Mouse (Mus musculus): ENCODE measurements around the gene Hsf2bp. TPM values are rescaled to one million over a fixed set of nuclear protein-coding genes. Genes with fewer than 3 reads are reported as not detected.

The Hsf2bp gene
- total and polyA plus RNA-seq, 3 experiments = 0.34 to 1.0 (median 0.75) TPM

GRCm38 (mm10) chr17:31915756-31916460 lies 120.2 kb downstream of the Hsf2bp start:
- Histone ChIP-seq H3K9me3 (replicated peaks; ENCODE audit: low read length) (no peaks in the 10 kb centered on the region), H3K4me3 (replicated peaks in 1 of 3; ENCODE audit: low read depth in 2 of 3, low read length in 2 of 3, poor library complexity in 1 of 3) (no peak overlapping the region), H3K79me2 (replicated peaks; ENCODE audit: control insufficient read depth, extremely low read depth, insufficient read depth, poor library complexity, severe bottlenecking) (no peaks in the 10 kb centered on the region), H3K4me2 (ENCODE audit: insufficient read depth, low read depth, poor library complexity, severe bottlenecking) (no peak overlapping the region), H3K4me1 (ENCODE audit: control insufficient read depth in 1 of 2, insufficient read depth in 2 of 2) (peaks cover 22 to 42% of the 10 kb centered on the region in 2 experiments), H3K27me3 (replicated peaks) (no peaks in the 10 kb centered on the region), H3K36me3 (replicated peaks in 1 of 2; ENCODE audit: control insufficient read depth in 1 of 2, insufficient read depth in 1 of 2, low read length in 1 of 2) (peaks cover 0 to 3% of the 10 kb centered on the region in 2 experiments), H3K27ac (ENCODE audit: insufficient read depth, low read depth) (no peak overlapping the region), H3K9ac (ENCODE audit: insufficient read depth, low read depth) (no peak overlapping the region)
- in situ Hi-C loops (cut with MboI; ENCODE audit: low pct_ligation_motif_present, low pct_unique_long_range_greater_than_20kb, low sequenced_read_pairs) = no loop called here
- no peak for DNase-seq (ENCODE audit: extremely low read depth)
- dilution Hi-C loops (cut with MboI; ENCODE audit: extremely low pct_ligation_motif_present, extremely low pct_unique_long_range_greater_than_20kb, low sequenced_read_pairs) = no loop called here
- TF ChIP-seq IRF4 (IDR thresholded peaks at IDR 0.05; ENCODE audit: low read depth, low read length) = no peak
- no peak for TF ChIP-seq NRF1 (IDR thresholded peaks at IDR 0.05; ENCODE audit: low read depth, low read length)
- TF ChIP-seq JUND (conservative IDR thresholded peaks at IDR 0.05; ENCODE audit: low read depth, low read length) = no peak
- TF ChIP-seq PAX5 (IDR thresholded peaks at IDR 0.05; ENCODE audit: low read length) = no peak
- no peak for TF ChIP-seq CHD1 (IDR thresholded peaks at IDR 0.05; ENCODE audit: low read depth, low read length)
- no peak for TF ChIP-seq KAT2A (IDR thresholded peaks at IDR 0.05; ENCODE audit: insufficient replicate concordance, low read length)
- no peak for TF ChIP-seq MAFK (IDR thresholded peaks at IDR 0.05; ENCODE audit: insufficient replicate concordance, low read length)
- TF ChIP-seq MAX (IDR thresholded peaks at IDR 0.05; ENCODE audit: low read length) = no peak
- TF ChIP-seq POLR2AphosphoS2 (IDR thresholded peaks at IDR 0.05; ENCODE audit: low read depth, low read length) = no peak
- no peak for TF ChIP-seq HCFC1 (IDR thresholded peaks at IDR 0.05; ENCODE audit: low read depth, low read length)

- Histone ChIP-seq H3K27me3 (replicated peaks) (no peaks in the 10 kb centered on the region), H3K9ac (ENCODE audit: insufficient read depth, low read depth) (no peak overlapping the region), H3K4me2 (ENCODE audit: insufficient read depth, low read depth, poor library complexity, severe bottlenecking) (no peak overlapping the region), H3K9me3 (replicated peaks; ENCODE audit: low read length) (no peaks in the 10 kb centered on the region), H3K4me3 (replicated peaks in 1 of 3; ENCODE audit: low read depth in 2 of 3, low read length in 2 of 3, poor library complexity in 1 of 3) (no peak overlapping the region), H3K27ac (ENCODE audit: insufficient read depth, low read depth) (no peak overlapping the region), H3K79me2 (replicated peaks; ENCODE audit: control insufficient read depth, extremely low read depth, insufficient read depth, poor library complexity, severe bottlenecking) (no peaks in the 10 kb centered on the region), H3K4me1 (ENCODE audit: control insufficient read depth in 1 of 2, insufficient read depth in 2 of 2) (peaks cover 25 to 44% of the 10 kb centered on the region in 2 experiments), H3K36me3 (replicated peaks in 1 of 2; ENCODE audit: control insufficient read depth in 1 of 2, insufficient read depth in 1 of 2, low read length in 1 of 2) (peaks cover 0 to 3% of the 10 kb centered on the region in 2 experiments)
- in situ Hi-C loops (cut with MboI; ENCODE audit: low pct_ligation_motif_present, low pct_unique_long_range_greater_than_20kb, low sequenced_read_pairs) = no loop called here
- peak; percentile 66 for DNase-seq (ENCODE audit: extremely low read depth)
- dilution Hi-C loops (cut with MboI; ENCODE audit: extremely low pct_ligation_motif_present, extremely low pct_unique_long_range_greater_than_20kb, low sequenced_read_pairs) = no loop called here
- TF ChIP-seq ZMIZ1 (IDR thresholded peaks at IDR 0.05; ENCODE audit: low read depth, low read length) (no peak), SIN3A (IDR thresholded peaks at IDR 0.05; ENCODE audit: low read length) (no peak; the same call in 1 of the 2 replicates), JUN (IDR thresholded peaks at IDR 0.05; ENCODE audit: insufficient read depth, low read depth, low read length) (peak; percentile 63; the same call in 1 of the 2 replicates), JUND (conservative IDR thresholded peaks at IDR 0.05; ENCODE audit: low read depth, low read length) (peak; percentile 40; the same call in 1 of the 2 replicates), TCF12 (IDR thresholded peaks at IDR 0.05; ENCODE audit: low read depth, low read length) (peak; percentile 56; the same call in 1 of the 2 replicates), ELF1 (IDR thresholded peaks at IDR 0.05; ENCODE audit: low read depth, low read length) (no peak), E2F4 (IDR thresholded peaks at IDR 0.05; ENCODE audit: insufficient replicate concordance, low read depth, low read length) (no peak), PAX5 (IDR thresholded peaks at IDR 0.05; ENCODE audit: low read length) (no peak), MAX (IDR thresholded peaks at IDR 0.05; ENCODE audit: low read length) (peak; percentile 84), MYC (IDR thresholded peaks at IDR 0.05; ENCODE audit: low read depth, low read length) (peak; percentile 91), RCOR1 (conservative IDR thresholded peaks at IDR 0.05; ENCODE audit: low read depth, low read length) (peak; percentile 66; the same call in 1 of the 2 replicates), CTCF (conservative IDR thresholded peaks at IDR 0.05 in 1 of 2, IDR thresholded peaks at IDR 0.05 in 1 of 2; ENCODE audit: low read depth in 2 of 2, low read length in 2 of 2) (no peak), MAFK (IDR thresholded peaks at IDR 0.05; ENCODE audit: insufficient replicate concordance, low read length) (peak; percentile 35; the same call in 1 of the 2 replicates), MXI1 (IDR thresholded peaks at IDR 0.05; ENCODE audit: low read depth, low read length) (no peak; the same call in 1 of the 2 replicates), IRF4 (IDR thresholded peaks at IDR 0.05; ENCODE audit: low read depth, low read length) (peak; percentile 95), USF2 (conservative IDR thresholded peaks at IDR 0.05; ENCODE audit: low read depth, low read length) (no peak), POLR2A (IDR thresholded peaks at IDR 0.05; ENCODE audit: low read depth, low read length) (no peak), SMC3 (IDR thresholded peaks at IDR 0.05; ENCODE audit: low read depth, low read length) (no peak), HCFC1 (IDR thresholded peaks at IDR 0.05; ENCODE audit: low read depth, low read length) (no peak), POLR2AphosphoS2 (IDR thresholded peaks at IDR 0.05; ENCODE audit: low read depth, low read length) (no peak), BHLHE40 (IDR thresholded peaks at IDR 0.05; ENCODE audit: low read depth, low read length) (peak; percentile 80), CHD2 (IDR thresholded peaks at IDR 0.05; ENCODE audit: low read length) (peak; percentile 41; the same call in 1 of the 2 replicates), EP300 (IDR thresholded peaks at IDR 0.05; ENCODE audit: low read length) (peak; percentile 86), NELFE (IDR thresholded peaks at IDR 0.05; ENCODE audit: low read depth, low read length) (no peak), USF1 (IDR thresholded peaks at IDR 0.05; ENCODE audit: low read depth, low read length) (no peak), MAZ (IDR thresholded peaks at IDR 0.05; ENCODE audit: low read depth, low read length) (no peak), ZNF384 (IDR thresholded peaks at IDR 0.05; ENCODE audit: low read depth, low read length) (peak; percentile 93), ETS1 (conservative IDR thresholded peaks at IDR 0.05; ENCODE audit: low read depth, low read length) (peak; percentile 90)
Measured at GRCm38 (mm10) chr17:31914323-31914722, 121.8 kb downstream of the Hsf2bp start.

Measured in CH12.LX (cell line).